Comparison of ENCODE assay signal across 13 mouse cellular contexts in the genomic region with DNA sequence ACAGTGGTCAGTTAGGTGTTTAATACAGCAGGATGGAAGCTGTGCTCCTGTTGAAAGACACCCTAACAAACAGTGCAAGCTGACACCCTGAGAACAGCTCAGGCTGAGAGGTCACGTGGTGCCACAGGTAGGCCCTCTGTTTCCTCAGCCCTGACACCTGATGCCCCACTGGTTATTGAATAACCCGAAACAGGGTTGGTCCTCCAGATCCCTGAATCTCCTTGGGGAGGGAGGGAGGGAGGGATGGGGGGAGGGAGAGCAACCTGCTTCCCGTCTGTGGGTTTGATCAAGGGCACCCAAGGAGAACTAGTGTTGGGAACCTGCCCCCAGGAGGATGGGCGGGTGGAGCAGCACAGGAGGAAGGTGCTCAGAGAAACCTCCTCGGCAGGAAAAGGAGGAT. TPM values are rescaled to one million over a fixed set of nuclear protein-coding genes. Genes with fewer than 3 reads are reported as not detected.
A peak's percentile ranks its signal among the peaks of the same experiment; 100 is the strongest.
DNase-seq lines count a peak whose midpoint lies in the region; ATAC-seq and TF ChIP-seq lines count a peak whose summit lies in the region.
"Had no signal": no experiment of that assay in that cellular context is flagged by ENCODE, and none has a peak within 500 bp of the region (broad histone marks: within the 10 kb centered on the region; RNA-seq: fewer than 3 reads in every experiment).

No protein-coding gene starts in this region.

- H3K9me3 ChIP-seq in intestine, postnatal 0 days (ENCODE audit: control insufficient read depth) = no peaks in the 10 kb centered on the region
- no peaks in the 10 kb centered on the region for H3K9me3 ChIP-seq in midbrain, postnatal 0 days (ENCODE audit: low read length)

- TF ChIP-seq CTCF in intestine, postnatal 0 days (IDR thresholded peaks at IDR 0.05; ENCODE audit: low read depth) = peak; percentile 25; the same call in 1 of the 2 replicates
- TF ChIP-seq CTCF in gastrocnemius, adult 2 months (IDR thresholded peaks at IDR 0.05) = no peak
- TF ChIP-seq CTCF in midbrain, postnatal 0 days (IDR thresholded peaks at IDR 0.05) = no peak

- peak overlapping the region; percentile 46; the same call in 1 of the 2 replicates for H3K27ac ChIP-seq in intestine, postnatal 0 days (ENCODE audit: low read depth, low read length)
- no peak overlapping the region for H3K27ac ChIP-seq in gastrocnemius, adult 2 months
- no peak overlapping the region for H3K27ac ChIP-seq in midbrain, postnatal 0 days (ENCODE audit: low read depth, low read length)

- no peak overlapping the region for H3K9ac ChIP-seq in intestine, postnatal 0 days (ENCODE audit: low read depth, low read length)
- no peak overlapping the region for H3K9ac ChIP-seq in midbrain, postnatal 0 days (replicated peaks; ENCODE audit: low read length, poor library complexity, severe bottlenecking)

- WGBS in intestine, postnatal 0 days = 24% methylated on average over 5 of the region's 5 CpGs
- WGBS in midbrain, postnatal 0 days = 54% methylated on average over 5 of the region's 5 CpGs

- intact Hi-C loops in gastrocnemius, adult 2 months (cut with DNase I) = no loop called here

- H3K4me2 ChIP-seq in intestine, postnatal 0 days (replicated peaks; ENCODE audit: low read depth) = no peak overlapping the region
- no peak overlapping the region for H3K4me2 ChIP-seq in midbrain, postnatal 0 days (ENCODE audit: low read depth, low read length, poor library complexity, severe bottlenecking)
- H3K4me2 ChIP-seq: heart, embryonic 11.5 days had no signal

- no peaks in the 10 kb centered on the region for H3K27me3 ChIP-seq in intestine, postnatal 0 days (replicated peaks; ENCODE audit: control insufficient read depth, insufficient read depth, low read length)
- 0 out of 2 replicates have a peak, but pooled peaks cover 3% of the 10 kb centered on the region for H3K27me3 ChIP-seq in midbrain, postnatal 0 days (ENCODE audit: insufficient read depth, low read length)

- peak; percentile 90 for ATAC-seq in intestine, postnatal 0 days
- ATAC-seq in midbrain, postnatal 0 days (ENCODE audit: low FRiP score) = no peak
- ATAC-seq: hindbrain, embryonic 16.5 days had no signal

- peaks cover 5% of the 10 kb centered on the region for H3K4me1 ChIP-seq in intestine, postnatal 0 days (replicated peaks; ENCODE audit: control insufficient read depth, insufficient read depth, low read length)
- no peaks in the 10 kb centered on the region for H3K4me1 ChIP-seq in midbrain, postnatal 0 days (ENCODE audit: insufficient read depth, low read length)

- peak; percentile 50 for DNase-seq in ZHBTc4 (ENCODE audit: low read depth, low spot score)
- peak; percentile 83 to 94 for DNase-seq in kidney, postnatal 36 days
- peak; percentile 73 for DNase-seq in lung, postnatal 25 days (ENCODE audit: low spot score)
- DNase-seq in gastrocnemius, adult 2 months = no peak
- DNase-seq in adrenal gland, postnatal 4 days (ENCODE audit: low spot score in 2 of 2) = no peak
- DNase-seq in thymus, postnatal 0 days (ENCODE audit: low spot score) = no peak
- no peak for DNase-seq in midbrain, postnatal 0 days (ENCODE audit: low spot score)
- DNase-seq: gastrocnemius, postnatal 10 days; spleen, adult 18-20 months; thymus, postnatal 36 days had no signal

- no peaks in the 10 kb centered on the region for H3K36me3 ChIP-seq in intestine, postnatal 0 days (ENCODE audit: control insufficient read depth, insufficient read depth)
- H3K36me3 ChIP-seq in midbrain, postnatal 0 days (ENCODE audit: insufficient read depth, low read length) = no peaks in the 10 kb centered on the region

- H3K4me3 ChIP-seq in intestine, postnatal 0 days (ENCODE audit: low read depth, low read length) = no peak overlapping the region
- H3K4me3 ChIP-seq in gastrocnemius, adult 2 months = no peak overlapping the region
- H3K4me3 ChIP-seq in midbrain, postnatal 0 days (ENCODE audit: low read depth, low read length) = no peak overlapping the region

RNA-seq across cellular contexts. Expression of a gene that starts 18.6 kb away (rescaled TPM):
- 44.0 and 52.9 TPM in 2 replicates for polyA plus RNA-seq in intestine, postnatal 0 days (2015; fragmentation: Nextera tagmentation; extraction: Ambion mirVana)
- total RNA-seq in gastrocnemius, adult 2 months (2021) = 10 to 100 TPM in 1 of 2 experiments, 1 to 10 TPM in 1; 9.5 to 11.1 TPM
- 10 to 100 TPM; 31.4 to 39.1 TPM for total RNA-seq in adrenal gland, postnatal 4 days (2021)
- polyA plus RNA-seq in thymus, postnatal 0 days (2015; fragmentation: Nextera tagmentation; extraction: Ambion mirVana) = 35.6 and 36.3 TPM in 2 replicates
- 10.2 and 10.3 TPM in 2 replicates for total RNA-seq in midbrain, postnatal 0 days (2014; rRNA removed)
- 9.2 and 13.0 TPM in 2 replicates for polyA plus RNA-seq in midbrain, postnatal 0 days (2015; fragmentation: Nextera tagmentation; extraction: Ambion mirVana)

Comparison
In these comparisons a context has a peak if more than half of its experiments do, and no peak if none do; other contexts are left out.
1. DNase-seq: peak in ZHBTc4 (single experiment), kidney, postnatal 36 days (2 of 2) and lung, postnatal 25 days (single experiment); none in gastrocnemius, adult 2 months (single experiment), adrenal gland, postnatal 4 days (0 of 2), thymus, postnatal 0 days (single experiment) and midbrain, postnatal 0 days (single experiment).